Comparison of ENCODE assay signal across 9 mouse cellular contexts in genomic region chr1:53706431-53707361, GRCm38 (mm10). TPM values are rescaled to one million over a fixed set of nuclear protein-coding genes. Genes with fewer than 3 reads are reported as not detected.
DNase-seq lines count a peak whose midpoint lies in the region; ATAC-seq and TF ChIP-seq lines count a peak whose summit lies in the region.
"Had no signal": no experiment of that assay in that cellular context is flagged by ENCODE, and none has a peak within 500 bp of the region (broad histone marks: within the 10 kb centered on the region; RNA-seq: fewer than 3 reads in every experiment).

Gene Dnah7a (minus strand): TSS chr1:53706784.

- H3K27me3 ChIP-seq in forebrain, embryonic 15.5 days = no peaks in the 10 kb centered on the region
- no peaks in the 10 kb centered on the region for H3K27me3 ChIP-seq in hindbrain, embryonic 12.5 days

- H3K4me2 ChIP-seq in forebrain, embryonic 15.5 days (replicated peaks) = peak within 1 kb of the TSS; percentile 76
- H3K4me2 ChIP-seq in hindbrain, embryonic 12.5 days (replicated peaks) = peak within 1 kb of the TSS; percentile 74

- peak within 1 kb of the TSS; percentile 55 for H3K9ac ChIP-seq in forebrain, embryonic 15.5 days (replicated peaks)
- peak within 1 kb of the TSS; percentile 50 for H3K9ac ChIP-seq in hindbrain, embryonic 12.5 days

- peak within 1 kb of the TSS; percentile 59 for H3K4me3 ChIP-seq in forebrain, embryonic 15.5 days
- peak within 1 kb of the TSS; percentile 56 for H3K4me3 ChIP-seq in hindbrain, embryonic 12.5 days
- peak within 1 kb of the TSS; percentile 62 for H3K4me3 ChIP-seq in left cerebral cortex, adult 2 months

- H3K36me3 ChIP-seq in forebrain, embryonic 15.5 days = no peaks in the 10 kb centered on the region
- H3K36me3 ChIP-seq in hindbrain, embryonic 12.5 days = no peaks in the 10 kb centered on the region

- H3K4me1 ChIP-seq in forebrain, embryonic 15.5 days = peaks cover 5% of the 10 kb centered on the region; the same call in 1 of the 2 replicates
- peaks cover 5% of the 10 kb centered on the region; the same call in 1 of the 2 replicates for H3K4me1 ChIP-seq in hindbrain, embryonic 12.5 days

- peak; percentile 91 for ATAC-seq in forebrain, embryonic 15.5 days (replicated peaks)
- ATAC-seq in hindbrain, embryonic 12.5 days (ENCODE audit: low FRiP score) = peak; percentile 88
- ATAC-seq in megakaryocyte, adult 5-6 weeks (ENCODE audit: poor library complexity, severe bottlenecking) = peak; percentile 70
- no peak for ATAC-seq in erythroid progenitor cell, adult 5-6 weeks (replicated peaks; ENCODE audit: low FRiP score, poor library complexity, severe bottlenecking)

- TF ChIP-seq CTCF in left cerebral cortex, adult 2 months (IDR thresholded peaks at IDR 0.05) = peak; percentile 48

- peak; percentile 91 for DNase-seq in R1 (ENCODE audit: low read depth, low spot score)
- peak; percentile 28 for DNase-seq in c-Kit-positive CD71-negative TER-119-negative erythroid progenitor cells, embryonic 14.5 days (ENCODE audit: low read depth)
- DNase-seq in left cerebral cortex, adult 2 months (ENCODE audit: extremely low spot score in 1 of 2, low spot score in 2 of 2) = peak; percentile 48 to 53
- peak; percentile 78 to 84 for DNase-seq in right cerebral cortex, postnatal 10 days (ENCODE audit: low spot score in 2 of 2)

- no peaks in the 10 kb centered on the region for H3K9me3 ChIP-seq in forebrain, embryonic 15.5 days
- H3K9me3 ChIP-seq in hindbrain, embryonic 12.5 days (replicated peaks) = no peaks in the 10 kb centered on the region

- intact Hi-C loops in left cerebral cortex, adult 2 months (cut with DNase I) = no loop called here

- 14% methylated on average over 42 of the region's 42 CpGs for WGBS in forebrain, embryonic 15.5 days
- 17% methylated on average over 42 of the region's 42 CpGs for WGBS in hindbrain, embryonic 12.5 days

- H3K27ac ChIP-seq in forebrain, embryonic 15.5 days (replicated peaks) = peak within 1 kb of the TSS; percentile 79
- peak within 1 kb of the TSS; percentile 66 for H3K27ac ChIP-seq in hindbrain, embryonic 12.5 days
- peak within 1 kb of the TSS; percentile 86 for H3K27ac ChIP-seq in left cerebral cortex, adult 2 months

RNA-seq across cellular contexts. Expression of gene Dnah7a, which starts in this region (rescaled TPM):
- 6.9 and 7.8 TPM in 2 replicates for polyA plus RNA-seq in forebrain, embryonic 15.5 days (2015; fragmentation: Nextera tagmentation; extraction: Ambion mirVana)
- 5.9 and 6.9 TPM in 2 replicates for polyA plus RNA-seq in hindbrain, embryonic 12.5 days (2016; fragmentation: Nextera tagmentation; extraction: Ambion mirVana)
- 1 to 10 TPM; 6.4 to 6.8 TPM for total RNA-seq in left cerebral cortex, adult 2 months (2021)
- total RNA-seq in megakaryocyte, adult 5-6 weeks (2015) = not detected in 2 replicates
- total RNA-seq in megakaryocyte, adult 5-6 weeks (2017) = not detected in 2 replicates
- not detected in 2 replicates for total RNA-seq in erythroid progenitor cell, adult 5-6 weeks (2015; ENCODE audit: low replicate concordance)
- not detected in 2 replicates for total RNA-seq in erythroid progenitor cell, adult 5-6 weeks (2017; ENCODE audit: low replicate concordance)
- total RNA-seq: liver, adult 2 months had no signal
- polyA plus RNA-seq: liver, adult 2 months had no signal

Comparison
In these comparisons a context has a peak if more than half of its experiments do, and no peak if none do; other contexts are left out.
1. RNA of gene Dnah7a (total RNA-seq): 6.4 to 6.8 TPM in left cerebral cortex, adult 2 months; not detected in megakaryocyte, adult 5-6 weeks and not detected in erythroid progenitor cell, adult 5-6 weeks; every median in the first group is over 4 times any median in the second.
2. Peak in ATAC-seq in megakaryocyte, adult 5-6 weeks; RNA of the gene not detected or under 1 TPM.
3. DNase-seq: peak in every context shown above with its lines; median percentile 91 in R1; 81 in right cerebral cortex, postnatal 10 days; 50 in left cerebral cortex, adult 2 months; 28 in c-Kit-positive CD71-negative TER-119-negative erythroid progenitor cells, embryonic 14.5 days.
4. Peak in every context shown above with its lines, with median percentiles within 50 percentile points of each other: H3K27ac ChIP-seq and H3K4me3 ChIP-seq.